Mouse (Mus musculus) liver, embryonic 14.5 days (tissue): ENCODE measurements around the gene Tmem132d.

Experiments
- CTCF ChIP-seq: IDR thresholded peaks from 2 replicates; pipeline ENCODE4 v1.5.1; 2016; ENCODE audit warnings: antibody characterized with exemption, low read depth, control low read depth
- EP300 ChIP-seq: IDR thresholded peaks from 2 replicates; pipeline ENCODE4 v1.6.1; 2016; ENCODE audit warnings: antibody characterized with exemption, low read depth

GRCm38 (mm10) chr5:127815292-127815691 is 617.6 kb downstream of the Tmem132d start:
- TF ChIP-seq CTCF (no peak), EP300 (no peak)
